Mouse (Mus musculus): ENCODE results near the gene Pcbp3.

The Pcbp3 gene

DNA sequence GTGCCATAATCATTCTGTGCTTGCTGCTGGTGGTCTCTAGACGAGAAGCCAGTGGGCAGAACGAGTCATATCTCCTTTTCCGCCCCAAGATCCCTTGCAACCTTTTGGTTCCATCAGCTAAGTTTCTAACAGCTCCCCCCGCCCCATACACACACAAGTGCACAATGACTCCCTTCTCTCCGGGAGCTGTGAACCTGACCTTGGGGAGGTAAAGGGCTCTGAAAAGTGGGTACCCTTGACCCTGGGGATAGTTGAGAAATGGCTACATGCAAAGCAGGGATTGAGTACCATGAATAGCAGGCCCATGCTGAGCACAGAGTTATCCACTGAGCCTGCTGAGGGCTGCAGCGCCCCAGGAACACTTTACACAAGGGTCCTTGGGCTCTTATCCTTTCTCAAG lies 229.3 kb downstream of the Pcbp3 start:
- DNase-seq (ENCODE audit: low read depth, low spot score) = no peak

DNA sequence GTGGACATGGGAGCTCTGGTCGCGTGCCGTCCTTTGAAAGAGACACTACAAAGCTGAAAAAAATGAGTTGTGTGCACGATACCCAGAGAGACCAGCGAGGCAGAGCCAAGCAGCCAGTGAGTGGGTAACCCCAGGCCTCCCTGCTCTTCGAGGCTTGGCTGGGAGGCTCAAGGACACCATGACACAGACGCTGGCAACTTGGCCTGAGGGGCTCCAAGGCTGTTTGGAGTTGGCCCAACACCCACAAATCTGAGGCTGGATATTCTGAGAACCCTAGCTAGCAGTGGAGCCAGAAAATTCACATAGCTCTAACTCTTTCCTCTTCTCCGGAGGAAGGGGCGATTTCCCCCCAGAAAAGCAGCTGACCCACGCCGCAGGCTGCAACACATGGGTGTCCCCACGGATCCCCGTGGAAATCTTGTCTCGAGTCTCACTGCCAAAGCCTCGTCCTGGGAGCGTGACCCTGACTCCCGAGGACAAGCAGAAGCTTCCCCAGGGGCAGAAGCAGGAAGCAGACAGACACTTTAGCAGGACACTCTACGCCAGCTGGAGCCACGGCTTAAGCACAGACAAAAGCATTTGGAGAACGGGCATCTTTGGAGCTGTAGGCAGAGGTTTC lies 230.0 kb downstream of the Pcbp3 start:
- DNase-seq (ENCODE audit: low read depth, low spot score) = no peak

DNA sequence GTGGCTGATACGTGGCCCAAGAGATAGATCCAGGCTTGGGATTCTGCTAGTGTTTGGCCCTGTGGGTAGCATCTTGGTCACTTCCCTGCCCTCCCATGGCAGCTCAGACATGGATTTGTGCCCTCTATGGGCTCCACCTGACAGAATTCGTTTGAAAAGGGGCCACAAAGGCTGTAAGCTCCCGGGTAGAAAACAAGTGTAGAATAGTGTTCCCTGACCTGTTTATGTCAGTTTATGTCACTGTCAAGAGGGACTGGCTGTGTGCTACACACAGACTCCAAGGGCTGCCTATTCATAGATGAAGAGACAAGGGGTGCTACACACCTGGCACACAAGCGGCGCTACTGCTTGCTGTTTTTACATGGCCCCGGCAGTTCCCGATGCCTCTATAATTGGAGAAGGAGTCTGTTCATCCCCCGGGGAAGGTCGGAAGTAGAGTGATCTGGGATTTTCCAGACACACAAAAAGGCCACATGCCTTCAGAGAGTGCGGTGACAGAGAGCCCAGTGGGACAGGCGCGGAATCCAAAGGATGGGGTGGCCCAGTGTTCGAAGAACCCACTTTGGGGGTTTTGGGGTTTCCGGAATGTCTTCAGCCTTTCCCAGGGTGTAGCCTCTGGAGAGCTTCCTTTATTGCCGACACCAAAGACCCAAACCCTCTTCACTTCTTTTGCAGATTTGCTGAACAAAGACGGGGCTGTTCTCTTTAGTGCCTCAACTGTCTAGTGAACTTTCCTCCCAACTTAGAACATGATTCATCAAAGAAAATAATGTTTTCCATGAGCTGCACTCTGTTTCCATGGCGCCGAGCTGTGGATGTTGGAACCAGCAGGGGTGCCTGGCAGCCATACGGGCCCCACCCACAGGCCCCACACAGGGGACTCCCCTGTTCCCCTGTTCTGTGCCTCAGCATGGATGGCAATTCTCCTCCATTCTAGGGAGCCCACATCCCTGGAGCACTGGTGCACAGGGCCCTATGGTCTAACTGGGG lies 231.8 kb downstream of the Pcbp3 start:
- no peak for DNase-seq (ENCODE audit: low read depth, low spot score)

DNA sequence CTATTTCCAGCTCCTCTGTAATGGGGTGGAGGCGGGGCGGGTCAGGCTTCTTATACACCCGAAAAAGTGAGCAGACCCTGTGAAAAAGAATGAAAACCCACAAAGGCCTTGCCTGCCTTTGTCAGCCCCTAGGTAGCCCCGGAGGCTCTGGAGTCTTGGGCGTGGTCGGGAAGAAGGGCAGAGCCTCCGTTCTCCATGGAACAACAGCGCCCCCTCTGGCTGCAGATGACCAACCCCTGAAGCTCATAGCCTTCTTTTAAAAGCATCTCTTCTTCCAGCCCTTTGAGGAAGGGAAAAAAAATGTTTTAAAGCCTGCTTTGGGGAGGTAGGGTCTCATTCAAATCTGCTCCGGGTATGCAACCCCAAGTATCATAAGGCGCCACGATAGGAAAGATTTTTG lies 233.3 kb downstream of the Pcbp3 start:
- no peak for DNase-seq (ENCODE audit: low read depth, low spot score)

DNA sequence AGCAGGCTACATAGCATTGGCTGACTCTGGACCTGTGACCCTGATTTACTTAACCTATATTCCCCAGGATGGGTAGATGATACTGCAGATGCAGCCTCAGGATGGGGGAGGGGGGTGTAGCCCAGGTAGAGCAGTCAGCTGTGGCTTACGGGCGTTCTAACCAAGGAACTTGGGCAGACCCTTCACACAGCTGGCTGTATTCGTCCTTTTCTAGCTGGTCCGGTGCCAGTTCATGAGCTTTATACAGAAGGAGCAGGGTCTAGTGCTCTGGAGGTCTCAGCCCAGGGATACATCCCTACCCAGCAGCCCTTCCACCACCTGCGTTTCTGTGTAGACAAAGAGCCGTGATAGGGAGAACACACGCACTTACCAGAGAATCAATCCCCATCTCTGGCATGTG lies 234.4 kb downstream of the Pcbp3 start:
- DNase-seq (ENCODE audit: low read depth, low spot score) = no peak

DNA sequence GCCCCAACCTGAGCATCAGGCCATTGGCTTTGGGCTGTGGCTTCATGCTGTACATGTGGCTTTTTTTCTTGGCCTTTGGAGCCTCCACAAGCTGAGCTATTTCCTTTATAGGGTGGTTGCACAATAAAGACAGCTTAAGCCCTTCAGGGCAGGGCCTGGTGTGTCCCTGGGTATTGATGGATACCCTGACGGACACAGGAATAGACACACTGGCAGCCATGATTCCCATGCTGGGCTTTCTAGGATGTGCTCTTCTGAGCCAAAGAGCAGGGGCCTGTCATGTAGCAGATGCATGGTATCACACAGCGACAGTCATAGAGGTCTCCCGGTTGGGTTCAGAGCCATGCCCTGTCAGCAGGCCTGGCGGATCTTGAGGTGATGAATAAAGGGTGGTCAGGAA lies 234.8 kb downstream of the Pcbp3 start:
- DNase-seq (ENCODE audit: low read depth, low spot score) = no peak

DNA sequence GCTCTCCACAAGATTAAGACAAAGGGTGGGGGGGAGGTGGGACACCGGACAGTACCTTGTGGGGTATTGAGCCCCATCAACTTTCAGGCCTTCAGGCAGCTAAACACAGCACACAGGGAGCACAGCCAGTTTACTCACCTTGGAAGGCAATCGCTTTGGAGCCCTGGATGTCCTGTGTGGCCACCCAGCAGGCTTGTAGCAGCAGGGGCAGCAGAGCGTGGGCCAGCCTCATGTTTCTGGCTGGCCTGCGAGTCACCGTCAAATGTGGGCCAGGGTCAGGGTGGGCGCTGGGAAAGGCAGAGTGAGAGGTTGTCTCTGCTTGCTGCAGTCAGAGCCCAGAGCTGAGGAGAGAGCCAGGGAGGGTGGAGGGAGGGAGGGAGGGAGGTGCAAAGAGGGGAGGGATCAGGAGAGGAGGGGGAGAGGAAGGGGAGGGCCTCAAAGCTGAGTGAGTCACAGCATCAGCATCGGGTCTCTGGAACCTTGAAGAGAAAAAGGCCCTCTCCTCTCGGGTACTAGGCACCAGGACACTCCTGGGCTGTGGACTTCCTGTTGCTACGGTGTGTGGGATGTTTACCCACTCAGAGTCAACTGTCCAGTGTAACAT lies 235.9 kb downstream of the Pcbp3 start, which contains the start of gene Col6a1:
TSS of gene Col6a1 (minus strand) at position 487 of the 604 bp plus-strand sequence.
- DNase-seq (ENCODE audit: low read depth, low spot score) = no peak

DNA sequence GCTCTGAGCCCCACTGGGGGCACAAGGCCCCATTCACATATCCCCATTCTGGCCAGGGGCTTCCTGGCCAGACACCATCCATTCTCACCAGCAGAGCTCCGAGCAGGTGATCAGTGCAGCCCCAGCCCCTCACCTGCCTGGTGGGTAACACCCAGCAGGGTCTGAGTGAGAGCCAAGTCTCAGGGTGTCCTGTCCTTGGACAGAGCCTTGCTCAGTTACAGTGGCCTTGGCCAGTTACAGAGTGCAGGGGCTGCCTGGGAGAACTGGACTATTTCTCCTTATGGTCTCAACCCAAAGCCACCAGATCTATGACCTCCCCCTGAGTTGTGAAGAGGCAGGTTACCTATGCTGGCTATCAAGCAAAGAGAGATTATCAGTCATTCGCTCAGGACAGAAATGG lies 236.6 kb downstream of the Pcbp3 start:
- no peak for DNase-seq (ENCODE audit: low read depth, low spot score)

DNA sequence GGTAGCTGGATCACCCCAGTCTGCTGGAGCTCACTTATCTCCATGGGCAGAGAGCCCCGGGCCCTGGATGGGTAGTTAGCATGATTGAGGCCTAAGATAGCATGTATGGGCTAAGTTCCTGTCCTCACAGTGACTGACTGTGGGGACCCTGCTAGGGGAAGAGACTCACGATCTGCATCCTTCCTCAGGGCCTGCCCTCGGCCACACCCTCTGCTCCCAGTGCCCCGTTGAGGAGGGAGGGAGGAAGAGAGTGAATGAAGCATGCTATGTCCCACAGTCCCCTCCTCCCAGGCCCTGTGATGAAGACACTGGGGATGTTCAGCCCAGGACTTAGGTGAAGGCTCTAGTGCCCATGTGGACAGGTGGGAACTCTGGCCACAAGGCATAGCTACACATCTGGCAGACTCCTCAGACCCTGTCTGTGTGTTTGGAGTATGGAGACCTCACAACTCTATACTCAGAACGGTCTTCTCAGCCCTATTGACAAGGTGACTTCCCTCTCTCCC lies 237.4 kb downstream of the Pcbp3 start:
- no peak for DNase-seq (ENCODE audit: low read depth, low spot score)

DNA sequence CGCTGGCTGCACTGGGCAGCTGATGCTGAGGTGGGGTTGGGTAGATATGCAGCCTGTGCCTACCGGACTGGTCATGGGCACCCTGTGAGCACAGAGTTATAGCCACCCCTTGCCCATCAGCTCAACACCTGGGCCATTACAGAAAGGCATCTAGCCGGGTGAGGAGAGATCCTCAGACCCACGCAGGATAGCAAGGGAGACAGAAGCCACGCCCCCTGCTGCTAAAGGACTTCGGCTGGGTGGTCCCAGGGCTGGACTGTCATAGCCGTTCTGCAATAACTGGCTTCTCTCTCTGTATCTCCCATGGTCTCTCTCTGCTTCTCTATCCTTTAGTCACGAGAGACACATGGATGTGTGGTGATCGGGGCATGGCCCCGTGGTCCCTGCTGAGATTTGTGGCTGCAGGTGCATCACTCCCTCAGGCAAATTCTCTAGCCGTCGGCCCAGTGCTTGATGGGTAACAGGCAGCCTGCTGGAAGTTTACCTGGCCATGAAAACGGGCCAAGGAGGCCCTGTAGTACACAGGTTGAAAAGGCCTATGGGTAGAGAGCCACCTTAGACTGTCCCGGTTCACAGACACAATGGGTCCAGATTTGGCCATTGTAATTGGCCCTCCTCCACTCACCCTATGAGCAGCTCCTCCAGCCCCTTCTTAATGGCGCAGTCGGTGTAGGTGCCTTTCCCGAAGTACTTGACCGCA lies 238.8 kb downstream of the Pcbp3 start:
- DNase-seq (ENCODE audit: low read depth, low spot score) = no peak

DNA sequence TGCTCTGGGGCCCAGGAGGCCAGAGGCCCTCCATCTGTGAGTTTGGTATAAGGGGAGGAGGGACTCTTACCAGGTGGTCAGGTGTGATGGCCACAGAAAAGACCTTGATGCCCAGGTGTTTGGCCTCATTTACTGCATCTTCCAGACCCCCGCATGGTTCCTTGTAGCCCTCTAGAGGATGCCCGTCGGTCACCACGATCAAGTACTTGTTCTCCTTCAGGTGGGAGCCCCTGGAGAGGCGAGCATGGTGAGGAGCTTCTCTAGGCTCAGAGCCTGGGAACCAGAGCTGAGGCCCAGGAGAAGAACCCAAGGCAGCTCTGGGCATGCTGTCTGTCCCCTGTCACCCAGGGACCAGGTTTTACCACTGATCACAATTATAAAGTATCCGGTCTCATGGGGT lies 239.9 kb downstream of the Pcbp3 start:
- DNase-seq (ENCODE audit: low read depth, low spot score) = no peak

DNA sequence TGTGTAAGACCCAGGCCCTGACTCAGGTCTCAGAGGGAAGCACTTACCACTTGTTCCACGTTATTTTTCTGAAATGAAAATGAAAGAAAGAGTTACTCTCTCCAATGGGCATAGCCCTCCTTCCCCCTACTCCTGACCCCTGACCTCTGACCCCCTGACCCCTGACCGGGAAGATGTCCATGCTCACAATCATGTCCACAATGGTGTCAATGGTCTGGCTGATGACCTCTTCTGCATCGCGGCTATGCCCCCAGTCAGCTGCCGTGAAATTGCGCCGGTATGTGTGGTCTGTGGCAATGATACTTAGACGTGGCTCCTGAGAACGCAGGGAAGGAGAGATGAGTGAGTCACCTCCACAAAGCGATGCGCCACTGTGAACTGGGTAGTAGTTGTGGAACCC lies 240.5 kb downstream of the Pcbp3 start:
- DNase-seq (ENCODE audit: low read depth, low spot score) = no peak

DNA sequence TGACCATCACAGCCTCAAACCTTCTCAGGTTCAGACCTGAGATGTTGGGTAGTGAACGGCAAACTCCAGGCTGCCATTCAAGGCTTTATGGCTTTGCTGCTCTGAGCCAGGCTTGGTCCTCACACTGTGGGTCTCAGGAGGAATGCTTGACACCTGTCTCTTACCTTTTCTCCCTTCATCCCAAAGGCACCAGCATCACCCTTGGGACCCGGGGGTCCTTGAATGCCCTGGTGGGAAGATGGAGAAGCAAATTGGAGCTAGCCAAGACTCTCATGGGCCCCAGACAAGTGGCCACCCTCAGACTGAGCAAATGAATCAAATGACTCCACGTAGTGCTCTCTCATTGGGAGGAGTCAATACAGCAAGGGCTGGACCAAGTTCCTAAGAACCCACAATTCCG lies 244.1 kb downstream of the Pcbp3 start:
- DNase-seq (ENCODE audit: low read depth, low spot score) = no peak

DNA sequence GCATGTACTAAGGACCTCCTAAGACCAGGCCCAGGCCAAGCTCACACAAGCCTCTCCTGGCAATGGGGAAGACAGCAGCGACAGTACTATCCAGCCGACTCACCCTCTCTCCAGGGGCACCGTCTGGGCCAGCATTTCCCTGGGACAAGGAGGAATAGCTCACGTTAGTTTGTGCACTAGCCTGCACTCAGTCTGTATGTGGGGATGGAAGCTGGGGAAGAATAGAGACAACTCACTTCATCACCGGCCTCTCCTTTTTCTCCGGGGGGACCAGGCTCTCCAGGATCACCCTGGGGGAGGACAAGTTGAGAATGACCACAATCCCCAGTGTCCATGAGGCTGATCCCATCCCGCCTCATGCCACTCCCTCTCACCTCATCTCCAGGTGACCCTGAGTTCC lies 244.7 kb downstream of the Pcbp3 start:
- DNase-seq (ENCODE audit: low read depth, low spot score) = no peak

DNA sequence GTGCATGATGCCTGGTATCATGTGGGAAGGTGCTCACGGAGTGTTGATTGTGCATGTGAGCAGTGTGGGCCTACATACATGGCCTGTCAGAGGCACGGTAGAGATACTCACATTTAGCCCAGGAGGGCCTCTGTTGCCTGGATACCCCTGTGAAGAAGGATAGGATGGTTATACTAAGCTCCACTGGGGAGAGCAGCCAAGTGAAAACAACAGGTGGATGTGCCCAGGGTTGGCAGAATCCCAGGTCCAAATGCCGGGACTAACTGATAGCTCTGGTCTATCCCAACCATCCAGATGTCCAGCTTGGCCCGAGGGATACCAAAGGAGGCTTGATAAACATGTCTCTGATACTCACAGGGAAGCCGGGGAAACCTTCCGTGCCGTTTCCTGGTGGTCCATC lies 247.4 kb downstream of the Pcbp3 start:
- no peak for DNase-seq (ENCODE audit: low read depth, low spot score)

DNA sequence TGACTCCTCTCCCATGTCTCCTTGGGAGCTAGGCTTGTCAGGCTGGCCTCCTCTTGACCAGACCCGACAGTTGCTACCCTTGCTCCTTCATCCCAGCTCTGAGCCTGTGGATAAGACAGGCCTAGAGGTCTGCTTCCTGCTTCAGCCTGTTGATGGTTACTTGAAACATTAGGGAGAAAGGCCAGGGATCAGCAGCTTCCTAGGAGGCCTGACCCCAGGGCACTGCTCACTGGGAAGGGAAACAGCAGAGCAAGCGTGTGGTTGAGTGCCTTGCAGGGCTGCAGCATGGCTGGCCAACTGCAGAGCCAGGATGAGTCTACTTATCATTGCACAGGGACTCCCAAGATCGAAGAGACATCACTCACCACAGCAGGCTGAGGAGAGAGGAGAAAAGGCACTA lies 249.2 kb downstream of the Pcbp3 start:
- DNase-seq (ENCODE audit: low read depth, low spot score) = no peak

All from retina, adult 2 months (tissue).